Mouse (Mus musculus) left cerebral cortex, adult 8-10 months (tissue): ENCODE results near the gene Zbtb42. TPM values are rescaled to one million over a fixed set of nuclear protein-coding genes. Genes with fewer than 3 reads are reported as not detected.
A peak's percentile ranks its signal among the peaks of the same experiment; 100 is the strongest.

ENCODE experiments used
- DNase-seq, 2 experiments: peaks; one replicate each; pipeline ENCODE4 v3.0.0; 2022; ENCODE audit warnings: low spot score in 2 of 2
- total RNA-seq, 4 experiments: library from RNA; stranded (reverse); gene quantifications; 2 replicates each; pipeline ENCODE4 v1.2.4; 2022

The Zbtb42 gene
- total RNA-seq, 4 experiments from 2014 or later, result 0.81 to 1.7 (median 1.1) TPM

DNA sequence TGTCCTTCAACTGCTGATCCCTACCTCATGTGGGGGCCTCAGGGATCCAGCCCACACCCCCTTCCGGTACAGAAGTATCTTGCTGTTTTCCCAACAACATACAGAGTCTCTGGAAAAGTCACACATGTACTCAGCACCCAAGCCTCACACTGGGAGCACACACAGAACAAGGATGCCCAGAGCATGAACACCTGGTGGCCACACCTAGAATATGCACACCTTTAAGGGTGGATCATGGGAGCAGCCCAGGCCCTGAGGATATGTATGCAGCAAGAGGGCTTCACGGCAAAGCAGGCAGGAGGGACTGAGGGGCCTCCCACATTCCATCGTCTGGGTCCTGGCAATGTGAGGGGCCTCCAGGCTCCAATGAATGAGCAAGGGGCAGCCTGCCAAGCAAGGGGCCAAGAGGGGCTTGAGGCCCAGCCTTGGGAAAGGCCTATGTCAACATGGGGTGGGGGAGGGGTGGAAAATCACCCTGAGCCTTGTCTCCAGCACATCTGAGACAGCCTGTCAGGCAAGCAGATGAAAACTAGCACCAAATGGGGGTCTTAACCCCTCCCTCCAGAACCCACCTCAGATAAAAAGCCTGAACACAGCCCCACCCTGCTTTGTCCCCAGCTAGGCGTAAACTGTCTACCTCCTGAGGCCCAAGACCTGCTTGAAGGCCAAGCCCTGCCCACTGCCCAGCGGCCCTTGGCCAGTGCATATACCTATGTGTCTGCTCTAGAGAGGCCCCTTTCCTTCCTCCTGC, 17.9 kb upstream of the Zbtb42 start:
- no peak for DNase-seq

- DNase-seq, result no peak
Measured at GRCm38 (mm10) chr12:112661327-112661605, 17.4 kb upstream of the Zbtb42 start.

- no peak for DNase-seq
Measured at GRCm38 (mm10) chr12:112661851-112662250, 16.8 kb upstream of the Zbtb42 start.

- no peak for DNase-seq
Measured at GRCm38 (mm10) chr12:112663303-112663702, 15.3 kb upstream of the Zbtb42 start.

DNA sequence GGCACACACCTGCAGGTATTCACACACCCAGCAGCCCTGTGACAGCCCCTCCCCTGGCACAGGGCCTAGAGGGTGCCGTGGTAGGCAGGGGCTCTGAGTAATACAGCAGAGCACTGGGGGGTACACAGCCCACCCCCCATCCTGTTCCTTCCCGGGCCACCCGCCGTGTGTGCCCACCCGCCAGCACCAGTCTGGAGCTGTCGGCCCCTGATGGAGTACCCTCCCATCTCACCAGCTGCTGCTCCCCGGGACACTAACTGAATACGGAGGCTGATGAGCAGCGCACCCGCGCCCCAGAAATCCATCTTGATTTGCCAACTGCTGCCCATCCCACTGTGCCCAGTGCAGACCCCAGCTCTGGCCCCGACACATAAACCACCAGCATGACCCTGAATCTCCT, 14.9 kb upstream of the Zbtb42 start:
- no peak for DNase-seq

- no peak for DNase-seq
Measured at GRCm38 (mm10) chr12:112664124-112664523, 14.5 kb upstream of the Zbtb42 start.

DNA sequence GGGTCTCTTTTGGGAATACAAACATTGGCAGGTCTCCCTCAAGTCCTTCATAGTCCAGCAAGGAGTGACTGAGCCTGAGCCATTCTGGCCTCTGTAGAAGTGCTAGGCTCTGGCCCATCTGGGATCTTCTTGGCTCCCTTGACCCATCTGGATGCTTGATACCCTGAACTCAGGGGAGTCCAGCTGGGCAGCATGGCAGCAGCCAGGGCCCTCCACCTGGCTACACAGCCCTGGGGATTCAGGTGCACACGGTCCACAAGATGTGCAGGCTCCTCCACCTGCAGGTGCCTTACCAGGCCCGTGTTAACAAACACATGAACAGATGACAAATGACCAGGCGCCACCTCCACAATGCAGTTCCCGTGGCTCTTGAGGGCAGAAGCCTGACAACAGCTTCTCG, 14.0 kb upstream of the Zbtb42 start:
- DNase-seq, result no peak

- DNase-seq, result peak; percentile 71 to 75
Measured at GRCm38 (mm10) chr12:112665445-112665844, 13.2 kb upstream of the Zbtb42 start.

DNA sequence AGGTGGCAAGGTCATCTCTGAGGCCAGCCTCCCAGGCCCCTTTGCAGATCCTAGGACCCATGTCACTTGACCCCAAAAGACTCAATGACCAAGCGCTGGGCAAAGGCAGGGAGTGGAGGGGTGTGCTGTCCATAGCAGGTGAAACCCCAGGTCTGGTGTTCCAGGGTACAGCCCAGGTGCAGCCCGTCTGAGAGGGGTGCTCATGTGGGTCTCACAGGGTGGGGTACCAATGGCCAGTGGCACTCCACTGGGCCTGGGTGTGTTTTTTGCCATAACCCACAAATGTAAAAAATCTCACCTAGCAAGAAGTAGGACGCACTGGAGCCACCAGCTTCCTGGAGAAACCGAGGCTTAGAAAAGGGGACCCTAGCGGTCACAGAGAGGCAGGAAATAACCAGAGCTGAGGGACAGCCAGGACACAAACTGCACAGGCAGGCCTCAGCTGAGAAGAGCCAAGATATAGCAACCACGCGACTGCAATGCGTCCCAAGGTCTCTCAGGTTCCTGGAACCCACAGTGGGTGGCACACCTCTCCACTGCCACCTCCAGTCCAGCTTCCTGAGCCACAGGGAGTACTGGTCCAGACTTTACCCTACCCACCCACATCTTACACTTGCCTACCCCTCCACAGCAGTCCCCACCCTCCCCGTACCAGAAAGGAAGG, 12.6 kb upstream of the Zbtb42 start:
- DNase-seq, result no peak

GRCm38 (mm10) chr12:112667619-112668297, 10.9 kb upstream of the Zbtb42 start:
- no peak for DNase-seq

GRCm38 (mm10) chr12:112670718-112671393, 7.8 kb upstream of the Zbtb42 start:
- DNase-seq, result no peak

DNA sequence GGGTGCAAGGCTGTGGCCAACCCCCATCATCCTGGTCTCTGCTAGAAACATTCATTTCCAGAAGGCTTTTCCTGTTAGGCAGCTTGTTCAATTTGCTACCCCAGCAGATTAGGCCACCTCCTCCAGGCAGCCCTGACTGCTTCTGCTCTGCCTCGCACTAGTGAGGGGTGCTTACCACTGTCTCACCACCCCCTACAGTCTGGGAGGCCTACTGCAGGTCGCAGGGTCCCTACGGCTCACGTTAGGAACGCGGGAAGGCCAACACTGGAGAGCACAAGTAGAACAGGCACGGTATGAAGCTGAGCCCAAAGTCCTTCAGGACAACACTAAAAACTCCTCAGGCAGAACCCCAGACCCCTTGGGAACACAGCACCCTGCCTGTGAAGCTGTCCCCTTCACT, 6.7 kb upstream of the Zbtb42 start:
- no peak for DNase-seq

GRCm38 (mm10) chr12:112672744-112673575, 5.7 kb upstream of the Zbtb42 start:
- no peak for DNase-seq

- DNase-seq, result no peak
Measured at GRCm38 (mm10) chr12:112673576-112674091, 5.0 kb upstream of the Zbtb42 start.

GRCm38 (mm10) chr12:112674132-112675011, 4.3 kb upstream of the Zbtb42 start, which contains the start of gene Akt1:
TSS of gene Akt1 (minus strand) at chr12:112674884.
- peak in 1 of 2 experiments; percentile 51 for DNase-seq

- peak in 1 of 2 experiments; percentile 70 for DNase-seq
Measured at GRCm38 (mm10) chr12:112675245-112676035, 3.2 kb upstream of the Zbtb42 start.

- no peak for DNase-seq
Measured at GRCm38 (mm10) chr12:112677076-112677475, 1.6 kb upstream of the Zbtb42 start.

DNA sequence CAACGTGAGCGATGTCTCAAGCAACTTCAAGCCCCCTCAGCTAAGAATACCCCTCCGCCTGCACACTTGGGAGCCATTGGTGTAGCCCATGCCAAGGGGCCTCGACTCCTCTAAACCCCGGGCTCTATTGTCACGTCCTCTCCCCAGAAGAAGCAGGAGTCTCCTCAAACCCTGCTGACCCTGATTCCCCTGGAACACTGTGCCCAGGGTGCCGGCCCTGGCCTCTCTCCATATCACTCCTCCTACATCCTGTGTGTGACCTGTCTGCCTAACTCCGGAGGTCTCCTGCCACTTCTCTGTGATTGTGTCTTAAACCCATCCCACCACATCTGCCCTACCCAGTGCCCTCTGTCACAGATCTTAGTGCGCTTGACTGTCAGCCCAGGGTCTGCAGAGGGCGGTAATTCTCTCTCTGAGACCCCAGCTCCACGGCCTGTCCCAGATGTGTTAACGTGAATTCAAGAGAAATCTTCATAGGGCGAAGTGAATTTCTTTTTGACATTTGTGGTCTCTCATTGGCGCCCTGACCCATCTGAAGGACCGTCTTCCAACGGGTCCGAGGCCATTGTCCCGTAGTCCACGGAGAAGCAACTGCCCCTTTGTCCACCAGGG, 579 bp upstream of the Zbtb42 start:
- no peak for DNase-seq
